Mouse (Mus musculus): Measurements from ENCODE around the gene Srpk2. TPM values are rescaled to one million over a fixed set of nuclear protein-coding genes. Genes with fewer than 3 reads are reported as not detected.

Gene Srpk2
- total and polyA plus RNA-seq, 3 experiments = 8.4 to 37.4 (median 35.1) TPM

GRCm38 (mm10) chr5:23675499-23676155, 8.8 kb downstream of the Srpk2 start:
- intact Hi-C loops (cut with DNase I) = loop anchor here (2.0 to 5.0 kb wide), 2 partner anchors 37 to 72 kb away; no protein-coding TSS in a partner anchor
- no peaks in the 10 kb centered on the region for H3K36me3 ChIP-seq (ENCODE audit: control insufficient read depth, insufficient read depth, low read length)
- TF ChIP-seq POLR2A (IDR thresholded peaks at IDR 0.05; ENCODE audit: insufficient read depth, low read depth, low read length) = no peak
- H3K27me3 ChIP-seq (ENCODE audit: control insufficient read depth, insufficient read depth, low read length) = no peaks in the 10 kb centered on the region
- no peaks in the 10 kb centered on the region for H3K79me2 ChIP-seq (replicated peaks; ENCODE audit: control insufficient read depth, insufficient read depth, low read length)
- H3K9ac ChIP-seq (ENCODE audit: low read depth, low read length) = peak overlapping the region; percentile 80
- DNase-seq = peak; percentile 73 to 74
- WGBS = 1% methylated on average over 77 of the region's 95 CpGs
- 0 out of 2 replicates have a peak, but pooled peaks cover 1% of the 10 kb centered on the region for H3K4me1 ChIP-seq (ENCODE audit: control insufficient read depth, insufficient read depth, low read length)
- H3K27ac ChIP-seq = peak overlapping the region; percentile 31; the same call in 1 of the 2 replicates
- H3K4me3 ChIP-seq = peak overlapping the region; percentile 82

- H3K4me3 ChIP-seq = peak overlapping the region; percentile 82
- H3K79me2 ChIP-seq (replicated peaks; ENCODE audit: control insufficient read depth, insufficient read depth, low read length) = no peaks in the 10 kb centered on the region
- no peaks in the 10 kb centered on the region for H3K36me3 ChIP-seq (ENCODE audit: control insufficient read depth, insufficient read depth, low read length)
- H3K27me3 ChIP-seq (ENCODE audit: control insufficient read depth, insufficient read depth, low read length) = no peaks in the 10 kb centered on the region
- H3K9ac ChIP-seq (ENCODE audit: low read depth, low read length) = peak overlapping the region; percentile 70
- no peak overlapping the region for H3K27ac ChIP-seq
- peak; percentile 69 to 70 for DNase-seq
- under 1% methylated on average over 47 of the region's 61 CpGs for WGBS
- intact Hi-C loops (cut with DNase I) = loop anchor here (2.0 to 5.0 kb wide), 3 partner anchors 38 to 82 kb away; no protein-coding TSS in a partner anchor
- TF ChIP-seq CTCF (IDR thresholded peaks at IDR 0.05) = peak; percentile 49
- TF ChIP-seq POLR2A (IDR thresholded peaks at IDR 0.05; ENCODE audit: insufficient read depth, low read depth, low read length) = no peak
- 0 out of 2 replicates have a peak, but pooled peaks cover 1% of the 10 kb centered on the region for H3K4me1 ChIP-seq (ENCODE audit: control insufficient read depth, insufficient read depth, low read length)
Measured at GRCm38 (mm10) chr5:23674829-23675498, 9.5 kb downstream of the Srpk2 start.

- TF ChIP-seq CTCF (IDR thresholded peaks at IDR 0.05) (no peak), POLR2A (IDR thresholded peaks at IDR 0.05; ENCODE audit: insufficient read depth, low read depth, low read length) (no peak), EP300 (IDR thresholded peaks at IDR 0.05; ENCODE audit: insufficient read depth, low read depth, low read length) (no peak)
- DNase-seq = peak in 1 of 2 experiments; percentile 7
- Histone ChIP-seq H3K27me3 (ENCODE audit: control insufficient read depth, insufficient read depth, low read length) (no peaks in the 10 kb centered on the region), H3K36me3 (ENCODE audit: control insufficient read depth, insufficient read depth, low read length) (no peaks in the 10 kb centered on the region), H3K9ac (ENCODE audit: low read depth, low read length) (no peak overlapping the region), H3K27ac (no peak overlapping the region), H3K4me1 (ENCODE audit: control insufficient read depth, insufficient read depth, low read length) (0 out of 2 replicates have a peak, but pooled peaks cover 1% of the 10 kb centered on the region), H3K4me3 (no peak overlapping the region), H3K79me2 (replicated peaks; ENCODE audit: control insufficient read depth, insufficient read depth, low read length) (no peaks in the 10 kb centered on the region)
- WGBS = 28% methylated on average over 7 of the region's 7 CpGs
- intact Hi-C loops (cut with DNase I) = loop anchor here (5.0 kb wide), 1 partner anchor 85 kb away; no protein-coding TSS in a partner anchor
Measured at GRCm38 (mm10) chr5:23672136-23672535, 12.3 kb downstream of the Srpk2 start.

GRCm38 (mm10) chr5:23670880-23671279, 13.5 kb downstream of the Srpk2 start:
- DNase-seq = no peak
- Histone ChIP-seq H3K36me3 (ENCODE audit: control insufficient read depth, insufficient read depth, low read length) (no peaks in the 10 kb centered on the region), H3K4me3 (no peak overlapping the region), H3K9ac (ENCODE audit: low read depth, low read length) (no peak overlapping the region), H3K4me1 (ENCODE audit: control insufficient read depth, insufficient read depth, low read length) (no peaks in the 10 kb centered on the region), H3K27me3 (ENCODE audit: control insufficient read depth, insufficient read depth, low read length) (no peaks in the 10 kb centered on the region), H3K79me2 (replicated peaks; ENCODE audit: control insufficient read depth, insufficient read depth, low read length) (no peaks in the 10 kb centered on the region; the same call in 1 of the 2 replicates), H3K27ac (no peak overlapping the region)
- TF ChIP-seq POLR2A (IDR thresholded peaks at IDR 0.05; ENCODE audit: insufficient read depth, low read depth, low read length) (no peak), EP300 (IDR thresholded peaks at IDR 0.05; ENCODE audit: insufficient read depth, low read depth, low read length) (no peak), CTCF (IDR thresholded peaks at IDR 0.05) (peak; percentile 49)
- intact Hi-C loops (cut with DNase I) = loop anchor here (5.0 kb wide), 1 partner anchor 86 kb away; no protein-coding TSS in a partner anchor
- 97% methylated on average over 4 of the region's 4 CpGs for WGBS

- intact Hi-C loops (cut with DNase I) = no loop called here
- TF ChIP-seq CTCF (IDR thresholded peaks at IDR 0.05) (peak; percentile 19; the same call in 1 of the 2 replicates), POLR2A (IDR thresholded peaks at IDR 0.05; ENCODE audit: insufficient read depth, low read depth, low read length) (no peak), EP300 (IDR thresholded peaks at IDR 0.05; ENCODE audit: insufficient read depth, low read depth, low read length) (no peak)
- no peak overlapping the region for H3K9ac ChIP-seq (ENCODE audit: low read depth, low read length)
- H3K36me3 ChIP-seq (ENCODE audit: control insufficient read depth, insufficient read depth, low read length) = no peaks in the 10 kb centered on the region
- no peaks in the 10 kb centered on the region for H3K4me1 ChIP-seq (ENCODE audit: control insufficient read depth, insufficient read depth, low read length)
- H3K4me3 ChIP-seq = no peak overlapping the region
- no peak overlapping the region for H3K27ac ChIP-seq
- DNase-seq = no peak
- H3K79me2 ChIP-seq (replicated peaks; ENCODE audit: control insufficient read depth, insufficient read depth, low read length) = no peaks in the 10 kb centered on the region; the same call in 1 of the 2 replicates
- no peaks in the 10 kb centered on the region for H3K27me3 ChIP-seq (ENCODE audit: control insufficient read depth, insufficient read depth, low read length)
Measured at GRCm38 (mm10) chr5:23665906-23666305, 18.5 kb downstream of the Srpk2 start.

GRCm38 (mm10) chr5:23661191-23661590, 23.2 kb downstream of the Srpk2 start:
- no peaks in the 10 kb centered on the region for H3K79me2 ChIP-seq (replicated peaks; ENCODE audit: control insufficient read depth, insufficient read depth, low read length)
- no peak overlapping the region for H3K4me3 ChIP-seq
- H3K9ac ChIP-seq (ENCODE audit: low read depth, low read length) = no peak overlapping the region
- H3K36me3 ChIP-seq (ENCODE audit: control insufficient read depth, insufficient read depth, low read length) = no peaks in the 10 kb centered on the region
- no peaks in the 10 kb centered on the region for H3K27me3 ChIP-seq (ENCODE audit: control insufficient read depth, insufficient read depth, low read length)
- TF ChIP-seq EP300 (IDR thresholded peaks at IDR 0.05; ENCODE audit: insufficient read depth, low read depth, low read length) (no peak), CTCF (IDR thresholded peaks at IDR 0.05) (no peak), POLR2A (IDR thresholded peaks at IDR 0.05; ENCODE audit: insufficient read depth, low read depth, low read length) (no peak)
- H3K4me1 ChIP-seq (ENCODE audit: control insufficient read depth, insufficient read depth, low read length) = no peaks in the 10 kb centered on the region
- no peak overlapping the region for H3K27ac ChIP-seq
- DNase-seq = no peak
- 66% methylated on average over 2 of the region's 2 CpGs for WGBS
- intact Hi-C loops (cut with DNase I) = no loop called here

All from heart, adult 2 months (tissue).